Comparison of ENCODE assay signal across 8 mouse cellular contexts in genomic region chr4:154012132-154012882, GRCm38 (mm10). TPM values are rescaled to one million over a fixed set of nuclear protein-coding genes. Genes with fewer than 3 reads are reported as not detected.
DNase-seq lines count a peak whose midpoint lies in the region; ATAC-seq and TF ChIP-seq lines count a peak whose summit lies in the region.

No protein-coding gene starts in this region.

- peak overlapping the region; percentile 48; the same call in 1 of the 2 replicates for H3K27ac ChIP-seq in hindbrain, embryonic 11.5 days (ENCODE audit: low read depth, low read length)
- peak overlapping the region; percentile 70 for H3K27ac ChIP-seq in testis, adult 2 months (ENCODE audit: control insufficient read depth, insufficient read depth, low read depth, low read length)

- H3K4me2 ChIP-seq in hindbrain, embryonic 11.5 days (replicated peaks; ENCODE audit: low read depth, low read length): peak overlapping the region; percentile 95

- H3K27me3 ChIP-seq in hindbrain, embryonic 11.5 days (ENCODE audit: control insufficient read depth, insufficient read depth, low read length): no peaks in the 10 kb centered on the region
- H3K27me3 ChIP-seq in testis, adult 2 months (ENCODE audit: control insufficient read depth, insufficient read depth, low read length): no peaks in the 10 kb centered on the region

- peaks cover 6% of the 10 kb centered on the region; the same call in 1 of the 2 replicates for H3K4me1 ChIP-seq in hindbrain, embryonic 11.5 days (replicated peaks; ENCODE audit: control insufficient read depth, insufficient read depth, low read length)
- peaks cover 8% of the 10 kb centered on the region for H3K4me1 ChIP-seq in testis, adult 2 months (ENCODE audit: control insufficient read depth, insufficient read depth, low read length)

- no peak for TF ChIP-seq POLR2A in testis, adult 2 months (IDR thresholded peaks at IDR 0.05; ENCODE audit: control insufficient read depth, low read depth, low read length)

- no peak for ATAC-seq in hindbrain, embryonic 11.5 days (ENCODE audit: low FRiP score)
- peak; percentile 19; the same call in 1 of the 2 replicates for ATAC-seq in megakaryocyte, adult 5-6 weeks (ENCODE audit: poor library complexity, severe bottlenecking)

- H3K36me3 ChIP-seq in hindbrain, embryonic 11.5 days (ENCODE audit: control insufficient read depth, insufficient read depth, low read length): peaks cover 7% of the 10 kb centered on the region; the same call in 1 of the 2 replicates
- H3K36me3 ChIP-seq in testis, adult 2 months (ENCODE audit: control insufficient read depth, insufficient read depth, low read length): no peaks in the 10 kb centered on the region; the same call in 1 of the 2 replicates

- peak overlapping the region; percentile 99 for H3K4me3 ChIP-seq in hindbrain, embryonic 11.5 days (ENCODE audit: low read depth, low read length)
- H3K4me3 ChIP-seq in testis, adult 2 months (ENCODE audit: control insufficient read depth, low read depth, low read length): peak overlapping the region; percentile 98

- H3K9me3 ChIP-seq in hindbrain, embryonic 11.5 days (ENCODE audit: control insufficient read depth, low read length): no peaks in the 10 kb centered on the region

- DNase-seq in embryo, embryonic 11 days: peak; percentile 20
- DNase-seq in embryo, embryonic 10 days (ENCODE audit: low spot score): no peak
- DNase-seq in B cell, adult 2 months: peak; percentile 20 to 24
- DNase-seq in c-Kit-positive CD71-positive TER-119-negative erythroid progenitor cells, embryonic 14.5 days (ENCODE audit: low read depth): peak; percentile 33
- peak; percentile 22 for DNase-seq in hindbrain, embryonic 11.5 days (ENCODE audit: low spot score)
- DNase-seq in frontal cortex, postnatal 25 days (ENCODE audit: low spot score in 2 of 2): no peak

- H3K9ac ChIP-seq in hindbrain, embryonic 11.5 days (ENCODE audit: low read depth, low read length): peak overlapping the region; percentile 91

- 3% methylated on average over 54 of the region's 55 CpGs for WGBS in hindbrain, embryonic 11.5 days

- no peak for TF ChIP-seq CTCF in testis, adult 2 months (IDR thresholded peaks at IDR 0.05; ENCODE audit: control insufficient read depth, insufficient read depth, insufficient replicate concordance, low read depth, low read length)

RNA-seq across cellular contexts. Expression of gene Lrrc47, which starts 0.8 kb away (rescaled TPM):
- 11.8 and 14.2 TPM in 2 replicates for polyA plus RNA-seq in hindbrain, embryonic 11.5 days (2014; fragmentation: Nextera tagmentation; extraction: Ambion mirVana)
- 7.0 and 11.4 TPM in 2 replicates for total RNA-seq in megakaryocyte, adult 5-6 weeks (2015)
- 11.3 and 21.1 TPM in 2 replicates for total RNA-seq in megakaryocyte, adult 5-6 weeks (2017)
- polyA plus RNA-seq in testis, adult 2 months (2012; rRNA removed): 55.1 and 58.8 TPM in 2 replicates

RNA-seq across cellular contexts. Expression of gene Smim1, which starts 13.7 kb away (rescaled TPM):
- polyA plus RNA-seq in hindbrain, embryonic 11.5 days (2014; fragmentation: Nextera tagmentation; extraction: Ambion mirVana): 9.7 and 9.8 TPM in 2 replicates
- total RNA-seq in megakaryocyte, adult 5-6 weeks (2015): 0.62 and 1.9 TPM in 2 replicates
- 0.26 and 1.3 TPM in 2 replicates for total RNA-seq in megakaryocyte, adult 5-6 weeks (2017)
- polyA plus RNA-seq in testis, adult 2 months (2012; rRNA removed): 39.8 and 41.1 TPM in 2 replicates

RNA-seq across cellular contexts. Expression of gene Ccdc27, which starts 30.2 kb away (rescaled TPM):
- polyA plus RNA-seq in hindbrain, embryonic 11.5 days (2014; fragmentation: Nextera tagmentation; extraction: Ambion mirVana): not detected in 2 replicates
- total RNA-seq in megakaryocyte, adult 5-6 weeks (2015): not detected in 2 replicates
- total RNA-seq in megakaryocyte, adult 5-6 weeks (2017): not detected in 2 replicates
- 51.5 and 55.2 TPM in 2 replicates for polyA plus RNA-seq in testis, adult 2 months (2012; rRNA removed)

RNA-seq across cellular contexts. Expression of gene Cep104, which starts 37.3 kb away (rescaled TPM):
- polyA plus RNA-seq in hindbrain, embryonic 11.5 days (2014; fragmentation: Nextera tagmentation; extraction: Ambion mirVana): 16.8 and 19.7 TPM in 2 replicates
- total RNA-seq in megakaryocyte, adult 5-6 weeks (2015): 4.0 and 4.3 TPM in 2 replicates
- total RNA-seq in megakaryocyte, adult 5-6 weeks (2017): 4.3 and 5.3 TPM in 2 replicates
- 43.4 and 46.6 TPM in 2 replicates for polyA plus RNA-seq in testis, adult 2 months (2012; rRNA removed)

RNA-seq across cellular contexts. Expression of gene Dffb, which starts 37.4 kb away (rescaled TPM):
- polyA plus RNA-seq in hindbrain, embryonic 11.5 days (2014; fragmentation: Nextera tagmentation; extraction: Ambion mirVana): 10.7 and 11.4 TPM in 2 replicates
- 6.7 and 8.4 TPM in 2 replicates for total RNA-seq in megakaryocyte, adult 5-6 weeks (2015)
- 8.6 and 13.8 TPM in 2 replicates for total RNA-seq in megakaryocyte, adult 5-6 weeks (2017)
- 4.6 and 4.7 TPM in 2 replicates for polyA plus RNA-seq in testis, adult 2 months (2012; rRNA removed)

Comparison
In these comparisons a context has a peak if more than half of its experiments do, and no peak if none do; other contexts are left out.
1. DNase-seq: peak in embryo, embryonic 11 days (single experiment), B cell, adult 2 months (2 of 2), c-Kit-positive CD71-positive TER-119-negative erythroid progenitor cells, embryonic 14.5 days (single experiment) and hindbrain, embryonic 11.5 days (single experiment); none in embryo, embryonic 10 days (single experiment) and frontal cortex, postnatal 25 days (0 of 2).
2. RNA of gene Ccdc27, which starts 30.2 kb away (polyA plus RNA-seq): 51.5 to 55.2 TPM in testis, adult 2 months; not detected in hindbrain, embryonic 11.5 days; every median in the first group is over 10 times any median in the second.